Mouse (Mus musculus) urinary bladder, adult 18-20 months (tissue): ENCODE measurements around the gene Gsap.
"Not testable (repeated sequence)": the region's sequence is repeated elsewhere in the genome, so short reads cannot be mapped to it uniquely, and the experiment has no call there.

Experiments
- DNase-seq, 2 experiments: peaks; one replicate each; pipeline ENCODE4 v3.0.0; 2022; ENCODE audit warnings: low spot score in 2 of 2, mixed read lengths in 2 of 2

Gsap gene

GRCm38 (mm10) chr5:21257806-21258205 is 71.8 kb downstream of the Gsap start:
- DNase-seq: no peak

GRCm38 (mm10) chr5:21260746-21261145 is 74.7 kb downstream of the Gsap start:
- DNase-seq: no peak

GRCm38 (mm10) chr5:21261202-21261844 is 75.3 kb downstream of the Gsap start:
- no peak for DNase-seq

GRCm38 (mm10) chr5:21263202-21264055 is 77.4 kb downstream of the Gsap start:
- DNase-seq: no peak

GRCm38 (mm10) chr5:21264352-21265021 is 78.4 kb downstream of the Gsap start:
- no peak for DNase-seq

GRCm38 (mm10) chr5:21265049-21265448 is 79.0 kb downstream of the Gsap start:
- DNase-seq: peak; percentile 51 to 71

- no peak for DNase-seq
These were observed 81.0 kb downstream of the Gsap start for GRCm38 (mm10) chr5:21267090-21267489.

- no peak for DNase-seq
These were observed 83.4 kb downstream of the Gsap start for GRCm38 (mm10) chr5:21269446-21269845.

GRCm38 (mm10) chr5:21270756-21271155 is 84.7 kb downstream of the Gsap start:
- no peak for DNase-seq

- no peak for DNase-seq
These were observed 85.6 kb downstream of the Gsap start for GRCm38 (mm10) chr5:21271386-21272354.

GRCm38 (mm10) chr5:21277685-21278084 is 91.6 kb downstream of the Gsap start:
- DNase-seq: not testable (repeated sequence)

GRCm38 (mm10) chr5:21283356-21284062 is 97.5 kb downstream of the Gsap start:
- no peak for DNase-seq

GRCm38 (mm10) chr5:21288658-21289435 is 102.8 kb downstream of the Gsap start:
- no peak for DNase-seq

- no peak for DNase-seq
These were observed 104.5 kb downstream of the Gsap start for GRCm38 (mm10) chr5:21290594-21290993.

- DNase-seq: no peak
These were observed 109.6 kb downstream of the Gsap start for GRCm38 (mm10) chr5:21295683-21296082.

GRCm38 (mm10) chr5:21299076-21299755 is 113.2 kb downstream of the Gsap start:
- no peak for DNase-seq

GRCm38 (mm10) chr5:21300058-21300457 is 114.0 kb downstream of the Gsap start:
- DNase-seq: no peak

- no peak for DNase-seq
These were observed 115.0 kb downstream of the Gsap start for GRCm38 (mm10) chr5:21301011-21301410.

- DNase-seq: no peak
These were observed 121.1 kb downstream of the Gsap start for GRCm38 (mm10) chr5:21307165-21307564.
